Mouse (Mus musculus) cortical plate, adult 2 months (tissue): ENCODE measurements around the gene Bbc3.

ENCODE experiments used
- CTCF ChIP-seq: fragments of 200-500 bp; IDR thresholded peaks from 2 replicates; pipeline ENCODE4 v1.5.1; 2011; ENCODE audit warnings: mild to moderate bottlenecking, control low read depth, low read length; ENCODE audit not compliant: insufficient read depth; ENCODE audit errors: extremely low read depth
- POLR2A ChIP-seq: fragments of 200-500 bp; IDR thresholded peaks from 2 replicates; pipeline ENCODE4 v1.6.1; 2011; ENCODE audit warnings: mild to moderate bottlenecking, low read length, control low read depth; ENCODE audit not compliant: insufficient read depth; ENCODE audit errors: extremely low read depth

GRCm38 (mm10) chr7:16357602-16358001 is 49.4 kb downstream of the Bbc3 start:
- TF ChIP-seq POLR2A (no peak), CTCF (no peak)
